Mouse (Mus musculus) stomach, postnatal 0 days (tissue): ENCODE measurements around the gene Arhgef10l.

Experiments used
- CTCF ChIP-seq: IDR thresholded peaks from 2 replicates; pipeline ENCODE4 v1.5.1; 2016; ENCODE audit warnings: antibody characterized with exemption, low read depth, mild to moderate bottlenecking, moderate library complexity
- EP300 ChIP-seq: optimal IDR thresholded peaks from 2 replicates; pipeline ENCODE3; 2016; ENCODE audit warnings: antibody characterized with exemption

DNA sequence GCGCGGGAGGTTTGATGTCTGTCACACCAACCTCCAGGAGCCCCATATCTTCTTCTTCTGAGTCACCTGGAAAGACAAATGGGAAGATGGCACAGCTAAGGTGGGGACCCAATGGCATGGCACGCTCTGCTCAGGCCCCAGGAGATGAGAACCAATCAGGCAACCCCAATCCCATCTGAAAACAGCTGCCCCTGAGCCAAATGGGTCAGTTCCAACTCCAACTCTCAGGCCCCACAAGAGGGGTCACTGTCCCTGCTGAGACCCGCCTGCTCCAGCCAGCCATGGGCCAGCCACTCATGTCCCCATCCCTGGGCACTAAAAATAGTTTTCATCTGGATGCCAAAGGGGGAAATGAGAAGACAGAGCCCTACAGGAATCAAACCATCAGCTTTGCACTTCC is 84.9 kb downstream of the Arhgef10l start:
- TF ChIP-seq EP300 (no peak), CTCF (no peak)
